Mouse (Mus musculus): ENCODE measurements around the gene Tmem141.

DNA sequence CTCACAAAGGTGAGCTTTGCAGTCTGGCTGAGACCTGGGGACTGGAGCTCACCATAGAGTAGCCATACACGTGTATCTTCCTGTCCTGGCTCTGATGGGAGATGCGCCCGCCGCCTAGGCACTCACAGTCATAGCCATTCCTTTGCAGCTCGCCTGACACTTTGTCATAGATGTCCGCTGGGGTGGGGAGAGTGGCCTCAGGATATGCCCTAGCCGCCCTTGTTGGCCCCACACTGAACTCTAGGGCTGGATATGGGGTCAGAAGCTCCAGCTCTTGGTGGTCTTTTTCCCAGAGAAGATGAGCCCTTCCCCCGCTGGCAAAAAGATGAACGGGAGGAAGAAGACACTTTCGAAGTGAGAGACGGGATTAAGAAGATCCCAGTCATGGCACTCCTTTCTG lies 47.7 kb downstream of the Tmem141 start:
- TF ChIP-seq CTCF (IDR thresholded peaks at IDR 0.05; ENCODE audit: low read depth, low read length) (no peak), POLR2A (IDR thresholded peaks at IDR 0.05; ENCODE audit: extremely low read depth, insufficient read depth, low read length) (no peak)
